Mouse (Mus musculus): Measurements from ENCODE around the gene Lamp1.

- TF ChIP-seq CTCF (IDR thresholded peaks at IDR 0.05; ENCODE audit: control insufficient read depth, insufficient read depth, insufficient replicate concordance, low read depth, low read length) (no peak), POLR2A (IDR thresholded peaks at IDR 0.05; ENCODE audit: control insufficient read depth, low read depth, low read length) (no peak)
These were observed 40.6 kb downstream of the Lamp1 start for GRCm38 (mm10) chr8:13199385-13200061.
